Comparison of ENCODE assay signal across 22 mouse cellular contexts in genomic region chr5:34276191-34276590, GRCm38 (mm10). TPM values are rescaled to one million over a fixed set of nuclear protein-coding genes. Genes with fewer than 3 reads are reported as not detected.
DNase-seq lines count a peak whose midpoint lies in the region; ATAC-seq and TF ChIP-seq lines count a peak whose summit lies in the region.
"Had no signal": no experiment of that assay in that cellular context is flagged by ENCODE, and none has a peak within 500 bp of the region (broad histone marks: within the 10 kb centered on the region; RNA-seq: fewer than 3 reads in every experiment).

No protein-coding gene starts in this region.

- H3K4me2 ChIP-seq in midbrain, embryonic 13.5 days (replicated peaks) = no peak overlapping the region
- H3K4me2 ChIP-seq: lung, embryonic 15.5 days; midbrain, embryonic 12.5 days had no signal

- no peaks in the 10 kb centered on the region for H3K9me3 ChIP-seq in midbrain, embryonic 13.5 days
- H3K9me3 ChIP-seq: lung, embryonic 15.5 days; midbrain, embryonic 12.5 days had no signal

- peak overlapping the region; percentile 17 for H3K4me3 ChIP-seq in testis, adult 2 months (ENCODE audit: control insufficient read depth, low read depth, low read length)
- H3K4me3 ChIP-seq in midbrain, embryonic 13.5 days (replicated peaks) = no peak overlapping the region
- H3K4me3 ChIP-seq: heart, adult 2 months; lung, embryonic 15.5 days; midbrain, embryonic 12.5 days; myocyte had no signal

- no peak for TF ChIP-seq POLR2A in testis, adult 2 months (IDR thresholded peaks at IDR 0.05; ENCODE audit: control insufficient read depth, low read depth, low read length)

- no peak overlapping the region for H3K9ac ChIP-seq in midbrain, embryonic 13.5 days (replicated peaks)
- H3K9ac ChIP-seq: liver, embryonic 14.5 days; lung, embryonic 15.5 days; midbrain, embryonic 12.5 days had no signal

- no peak overlapping the region for H3K27ac ChIP-seq in testis, adult 2 months (ENCODE audit: control insufficient read depth, insufficient read depth, low read depth, low read length)
- no peak overlapping the region for H3K27ac ChIP-seq in midbrain, embryonic 13.5 days
- H3K27ac ChIP-seq: heart, adult 2 months; liver, embryonic 14.5 days; lung, embryonic 15.5 days; midbrain, embryonic 12.5 days had no signal

- peak; percentile 37 to 60 for DNase-seq in heart, adult 18-20 months
- DNase-seq in heart, adult 8-10 months (ENCODE audit: low spot score) = no peak
- DNase-seq in testis, postnatal 14 days (ENCODE audit: low spot score) = no peak
- peak; percentile 67 for DNase-seq in fibroblast of lung, adult 2 months (ENCODE audit: low read depth)
- DNase-seq in heart, postnatal 4 days = peak; percentile 48
- no peak for DNase-seq in ovary, postnatal 36 days (ENCODE audit: low spot score)
- DNase-seq: gastrocnemius, postnatal 10 days; kidney, adult 8-10 months; kidney, postnatal 14 days; right cerebral cortex, postnatal 14 days; spleen, adult 18-20 months had no signal

- no peak for TF ChIP-seq CTCF in testis, adult 2 months (IDR thresholded peaks at IDR 0.05; ENCODE audit: control insufficient read depth, insufficient read depth, insufficient replicate concordance, low read depth, low read length)

- H3K27me3 ChIP-seq in testis, adult 2 months (ENCODE audit: control insufficient read depth, insufficient read depth, low read length) = no peaks in the 10 kb centered on the region
- H3K27me3 ChIP-seq in midbrain, embryonic 13.5 days = no peaks in the 10 kb centered on the region
- H3K27me3 ChIP-seq: lung, embryonic 15.5 days; midbrain, embryonic 12.5 days had no signal

- no peaks in the 10 kb centered on the region for H3K36me3 ChIP-seq in testis, adult 2 months (ENCODE audit: control insufficient read depth, insufficient read depth, low read length)
- H3K36me3 ChIP-seq in midbrain, embryonic 13.5 days = no peaks in the 10 kb centered on the region
- H3K36me3 ChIP-seq: lung, embryonic 15.5 days; midbrain, embryonic 12.5 days had no signal

- H3K4me1 ChIP-seq in testis, adult 2 months (ENCODE audit: control insufficient read depth, insufficient read depth, low read length) = no peaks in the 10 kb centered on the region
- H3K4me1 ChIP-seq in midbrain, embryonic 13.5 days (replicated peaks) = no peaks in the 10 kb centered on the region
- H3K4me1 ChIP-seq: lung, embryonic 15.5 days; midbrain, embryonic 12.5 days had no signal

- ATAC-seq in midbrain, embryonic 13.5 days = no peak

- 90% methylated on average over 7 of the region's 7 CpGs for WGBS in midbrain, embryonic 13.5 days

RNA-seq across cellular contexts. Expression of gene Zfyve28, which starts 12.1 kb away (rescaled TPM):
- total RNA-seq in heart, adult 18-20 months (2021) = under 1 TPM; 0.42 to 0.59 TPM
- total RNA-seq in heart, adult 8-10 months (2022) = 1 to 10 TPM in 2 of 4 experiments, under 1 TPM in 2; 0.57 to 1.1 (median 1.0) TPM
- polyA plus RNA-seq in testis, adult 2 months (2012; rRNA removed) = 2.5 and 3.2 TPM in 2 replicates
- 1 to 10 TPM; 1.5 to 2.5 TPM for total RNA-seq in heart, postnatal 4 days (2021)
- 3.7 and 3.8 TPM in 2 replicates for polyA plus RNA-seq in midbrain, embryonic 13.5 days (2015; fragmentation: Nextera tagmentation; extraction: Ambion mirVana)

RNA-seq across cellular contexts. Expression of gene Cfap99, which starts 12.2 kb away (rescaled TPM):
- total RNA-seq in heart, adult 18-20 months (2021) = not detected
- total RNA-seq in heart, adult 8-10 months (2022) = not detected
- polyA plus RNA-seq in testis, adult 2 months (2012; rRNA removed) = 23.1 and 25.7 TPM in 2 replicates
- total RNA-seq in heart, postnatal 4 days (2021) = not detected
- polyA plus RNA-seq in midbrain, embryonic 13.5 days (2015; fragmentation: Nextera tagmentation; extraction: Ambion mirVana) = not detected in 2 replicates
- total RNA-seq: adrenal gland, adult 2 months; heart, adult 2 months had no signal
- polyA plus RNA-seq: adrenal gland, adult 2 months; forebrain, embryonic 11.5 days; heart, adult 2 months; liver, embryonic 14.5 days; midbrain, embryonic 12.5 days; stomach, embryonic 14.5 days; thymus, postnatal 0 days had no signal

RNA-seq across cellular contexts. Expression of gene Rnf4, which starts 59.9 kb away (rescaled TPM):
- total RNA-seq in heart, adult 18-20 months (2021) = 10 to 100 TPM; 29.1 to 32.2 TPM
- total RNA-seq in heart, adult 8-10 months (2022) = 10 to 100 TPM; 25.3 to 35.7 (median 30.4) TPM
- 82.2 and 102 TPM in 2 replicates for polyA plus RNA-seq in testis, adult 2 months (2012; rRNA removed)
- total RNA-seq in heart, postnatal 4 days (2021) = 10 to 100 TPM; 85.8 to 86.3 TPM
- 136 and 141 TPM in 2 replicates for polyA plus RNA-seq in midbrain, embryonic 13.5 days (2015; fragmentation: Nextera tagmentation; extraction: Ambion mirVana)

Comparison
In these comparisons a context has a peak if more than half of its experiments do, and no peak if none do; other contexts are left out.
1. DNase-seq: peak in heart, adult 18-20 months (2 of 2), fibroblast of lung, adult 2 months (single experiment) and heart, postnatal 4 days (single experiment); none in heart, adult 8-10 months (single experiment), testis, postnatal 14 days (single experiment) and ovary, postnatal 36 days (single experiment).